Mouse (Mus musculus): ENCODE measurements around the gene 4930469K13Rik. TPM values are rescaled to one million over a fixed set of nuclear protein-coding genes. Genes with fewer than 3 reads are reported as not detected.

The 4930469K13Rik gene
- total RNA-seq, 2 experiments from 2014 or later, result not detected

GRCm38 (mm10) chr11:34079542-34080464 is 18.6 kb downstream of the 4930469K13Rik start:
- DNase-seq, result no peak
- intact Hi-C loops (cut with DNase I), result no loop called here

DNA sequence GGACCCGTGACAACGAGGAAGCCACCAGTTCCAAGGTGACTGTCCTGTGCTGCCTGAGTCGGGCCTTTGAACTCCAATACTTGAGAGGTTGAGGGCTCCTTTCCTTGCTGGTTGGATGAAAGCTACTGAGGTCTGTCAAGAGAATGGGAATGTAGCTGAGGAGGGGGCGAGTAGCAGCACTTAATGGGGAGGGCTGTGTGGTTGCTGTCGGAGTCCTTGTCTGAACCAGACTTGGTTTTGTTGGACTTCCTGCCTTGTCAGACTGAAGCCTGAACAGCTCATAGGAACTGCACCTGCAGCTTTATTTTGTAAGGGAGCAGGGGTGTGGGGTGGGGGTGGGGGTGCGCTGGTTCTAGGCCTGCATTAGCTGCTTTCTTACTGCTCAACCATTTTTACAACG is 19.8 kb downstream of the 4930469K13Rik start:
- intact Hi-C loops (cut with DNase I), result no loop called here
- DNase-seq, result no peak

DNA sequence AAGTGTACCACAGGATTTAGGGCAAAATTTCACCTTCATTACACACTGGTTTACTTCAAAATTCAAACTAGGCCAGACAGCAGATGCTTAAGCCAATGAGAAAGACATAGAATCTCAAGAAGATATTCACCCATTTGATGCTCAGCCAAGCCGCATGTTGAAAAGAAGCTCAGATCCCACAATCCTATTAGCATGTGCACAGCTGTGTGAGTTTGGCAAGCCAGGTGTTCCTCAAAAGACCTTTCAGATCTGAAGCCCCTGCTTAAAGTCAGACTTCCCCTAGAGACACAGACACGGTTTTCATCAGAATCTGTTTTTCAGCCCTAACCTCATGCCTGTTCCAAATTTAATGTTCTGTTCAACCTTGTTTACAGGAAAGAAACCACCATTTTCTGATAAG is 20.5 kb downstream of the 4930469K13Rik start:
- DNase-seq, result no peak
- intact Hi-C loops (cut with DNase I), result no loop called here

DNA sequence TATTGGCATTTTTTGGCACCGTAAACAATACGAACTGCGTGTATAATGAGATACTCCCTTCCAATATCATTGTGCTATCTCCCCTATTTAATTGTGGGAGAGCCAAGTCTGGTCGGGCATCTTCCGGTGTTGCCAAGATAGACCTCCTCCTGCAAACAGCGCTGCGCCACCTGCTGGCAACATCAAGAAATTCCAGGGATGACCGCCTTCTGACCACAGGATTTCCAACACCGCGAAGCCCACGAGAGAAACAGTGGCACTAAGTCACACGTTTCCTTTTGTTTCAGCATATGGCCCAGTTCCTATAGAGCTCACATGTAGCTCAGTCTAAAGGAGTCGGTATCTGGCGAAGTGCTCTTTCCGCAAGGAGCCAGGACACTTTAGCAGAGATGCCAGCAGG is 24.6 kb downstream of the 4930469K13Rik start:
- peak; percentile 67 to 70 for DNase-seq
- intact Hi-C loops (cut with DNase I), result loop anchor here (1.0 kb wide), 1 partner anchor 71 kb away; no protein-coding TSS in a partner anchor

DNA sequence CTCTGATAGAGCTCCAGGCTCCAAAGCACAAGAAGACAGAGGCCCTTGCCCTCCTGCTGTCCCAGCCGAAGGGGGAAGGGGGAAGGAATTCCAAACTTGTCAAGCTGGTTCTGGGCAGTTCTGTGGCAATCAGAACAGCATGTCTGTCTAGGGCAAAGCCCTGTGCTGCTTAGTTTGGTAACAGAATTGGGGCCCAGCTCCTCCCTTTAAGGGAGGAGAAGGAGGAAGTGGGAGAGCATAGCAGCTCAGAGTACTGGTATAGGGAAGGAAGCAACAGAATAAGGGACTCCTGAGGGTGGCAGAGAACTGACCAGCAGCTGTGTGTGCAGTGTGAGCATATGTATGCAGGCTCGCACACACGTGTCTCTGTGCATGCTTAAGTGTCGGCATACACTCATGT is 26.0 kb downstream of the 4930469K13Rik start:
- no peak for DNase-seq

GRCm38 (mm10) chr11:34070596-34070995 is 27.8 kb downstream of the 4930469K13Rik start:
- intact Hi-C loops (cut with DNase I), result no loop called here
- DNase-seq, result no peak

More for the DNA sequence above, 26.0 kb downstream of the 4930469K13Rik start:
- intact Hi-C loops (cut with DNase I), result no loop called here

GRCm38 (mm10) chr11:34063702-34064485 is 34.5 kb downstream of the 4930469K13Rik start:
- intact Hi-C loops (cut with DNase I), result no loop called here

GRCm38 (mm10) chr11:34063257-34063656 is 35.1 kb downstream of the 4930469K13Rik start:
- DNase-seq, result no peak
- intact Hi-C loops (cut with DNase I), result no loop called here

More at GRCm38 (mm10) chr11:34063702-34064485, 34.5 kb downstream of the 4930469K13Rik start:
- DNase-seq, result no peak

DNA sequence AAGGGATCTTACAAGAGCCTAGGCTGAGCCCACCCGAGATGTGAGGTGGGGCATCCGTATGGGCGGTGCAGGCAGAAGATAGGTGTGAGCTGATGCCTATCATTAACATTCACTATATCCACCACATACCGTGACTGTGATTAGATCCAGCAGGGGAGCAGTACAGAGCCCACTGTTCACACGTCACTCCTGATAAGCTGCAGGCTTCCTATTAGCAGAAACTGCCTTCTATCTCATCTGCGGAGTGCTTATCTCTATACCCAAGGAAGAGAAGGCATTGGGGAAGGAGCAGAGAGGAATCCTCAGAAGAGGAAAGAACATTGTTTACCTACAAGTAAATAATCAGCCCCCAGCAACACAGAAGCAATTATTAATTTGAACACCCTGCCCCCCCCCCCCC is 36.6 kb downstream of the 4930469K13Rik start:
- intact Hi-C loops (cut with DNase I), result no loop called here
- no peak for DNase-seq

DNA sequence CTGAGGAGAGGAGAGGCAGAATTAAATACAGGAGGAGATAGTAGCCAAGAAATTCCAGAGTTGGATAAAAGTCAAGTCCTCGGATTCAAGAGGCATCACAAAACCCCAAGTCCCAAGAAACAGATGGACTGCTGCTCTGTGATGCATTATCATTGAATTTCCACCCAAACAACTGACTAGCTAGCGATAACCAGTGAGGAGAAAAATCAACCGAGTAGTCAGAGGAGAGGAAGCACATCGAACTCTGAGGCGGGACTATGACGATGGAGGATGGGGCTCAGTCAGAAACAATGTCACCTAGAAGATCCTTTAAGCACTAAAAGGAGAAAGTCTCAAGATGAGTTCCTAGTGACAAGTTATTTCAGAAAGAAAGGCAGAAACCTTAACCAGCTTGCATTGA is 39.4 kb downstream of the 4930469K13Rik start:
- DNase-seq, result no peak
- intact Hi-C loops (cut with DNase I), result no loop called here

DNA sequence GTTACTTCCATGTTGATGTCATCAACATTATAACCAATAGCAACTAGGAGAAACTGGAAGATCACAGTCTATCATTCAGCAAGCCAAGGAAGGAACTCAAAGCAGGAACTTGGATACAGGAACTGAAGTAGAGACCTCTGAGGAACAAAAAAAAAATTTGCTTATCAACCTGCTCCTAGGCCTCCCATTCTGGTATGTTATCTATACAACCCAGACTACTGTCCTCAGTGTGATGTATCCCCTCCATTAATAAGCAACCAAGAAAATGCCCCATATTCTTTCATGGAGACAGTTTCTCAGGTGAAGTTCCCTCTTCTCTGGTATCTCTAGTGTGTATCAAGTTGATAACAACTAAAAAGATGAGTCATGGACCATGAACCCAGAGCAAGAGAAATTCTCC is 40.0 kb downstream of the 4930469K13Rik start:
- intact Hi-C loops (cut with DNase I), result no loop called here
- DNase-seq, result no peak

DNA sequence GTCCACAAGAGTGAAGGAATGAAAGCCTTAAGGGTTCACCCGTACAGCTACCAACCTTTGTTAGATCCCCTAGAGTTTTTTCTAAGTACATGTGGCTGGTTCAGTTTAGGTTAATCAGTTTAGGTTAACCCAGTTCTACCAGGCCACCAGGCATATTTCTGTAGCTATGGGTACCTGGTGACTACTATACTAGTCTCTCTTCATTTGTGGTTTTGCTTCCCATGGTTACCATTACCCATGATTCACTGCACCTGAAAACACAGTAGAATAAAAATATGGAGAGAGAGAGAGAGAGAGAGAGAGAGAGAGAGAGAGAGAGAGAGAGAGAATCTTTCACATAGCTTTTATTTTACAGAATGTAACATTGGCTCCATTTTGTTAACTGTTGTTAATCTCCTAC is 41.6 kb downstream of the 4930469K13Rik start:
- intact Hi-C loops (cut with DNase I), result no loop called here
- DNase-seq, result no peak

- intact Hi-C loops (cut with DNase I), result no loop called here
- DNase-seq, result no peak
These were observed 44.2 kb downstream of the 4930469K13Rik start for GRCm38 (mm10) chr11:34054031-34054727.

DNA sequence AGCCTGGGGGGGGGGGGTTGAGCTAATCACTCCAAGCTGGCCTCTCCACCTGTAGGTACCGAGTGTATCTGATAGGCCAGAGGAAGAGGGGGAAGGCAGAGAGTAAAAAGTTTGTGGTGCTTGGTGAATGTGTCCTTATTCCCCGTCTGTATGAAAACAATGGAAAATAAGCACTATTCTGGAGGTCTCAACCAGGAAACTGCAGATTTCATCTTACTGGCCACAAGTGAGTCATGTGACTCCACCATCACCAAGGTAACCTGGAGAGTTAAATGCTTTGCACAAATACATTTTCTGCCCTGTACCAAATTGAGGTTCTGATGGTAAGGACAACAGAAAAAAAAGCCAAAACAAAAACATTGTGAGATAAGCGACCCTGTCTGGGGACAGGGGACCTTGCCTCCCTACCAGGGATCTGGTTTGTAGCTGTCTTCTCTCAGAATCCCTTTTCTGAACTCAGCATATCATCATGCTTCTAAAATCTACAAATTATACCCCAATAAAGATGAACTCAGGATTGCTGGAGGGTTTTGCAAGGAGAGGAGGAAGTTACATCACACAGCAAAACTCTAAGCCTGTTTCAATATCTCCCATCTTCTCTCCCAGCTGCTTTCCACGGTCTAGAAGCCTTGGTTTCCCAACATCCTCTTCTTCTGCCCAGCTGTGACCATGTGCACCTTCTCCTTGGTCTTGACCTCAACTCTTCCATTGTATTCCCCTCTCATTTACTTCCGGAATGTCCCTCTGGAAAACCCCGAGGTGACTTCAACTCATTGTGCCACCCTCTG is 45.1 kb downstream of the 4930469K13Rik start:
- DNase-seq, result no peak
- intact Hi-C loops (cut with DNase I), result no loop called here

GRCm38 (mm10) chr11:34050643-34051042 is 47.7 kb downstream of the 4930469K13Rik start:
- intact Hi-C loops (cut with DNase I), result no loop called here
- DNase-seq, result no peak

DNA sequence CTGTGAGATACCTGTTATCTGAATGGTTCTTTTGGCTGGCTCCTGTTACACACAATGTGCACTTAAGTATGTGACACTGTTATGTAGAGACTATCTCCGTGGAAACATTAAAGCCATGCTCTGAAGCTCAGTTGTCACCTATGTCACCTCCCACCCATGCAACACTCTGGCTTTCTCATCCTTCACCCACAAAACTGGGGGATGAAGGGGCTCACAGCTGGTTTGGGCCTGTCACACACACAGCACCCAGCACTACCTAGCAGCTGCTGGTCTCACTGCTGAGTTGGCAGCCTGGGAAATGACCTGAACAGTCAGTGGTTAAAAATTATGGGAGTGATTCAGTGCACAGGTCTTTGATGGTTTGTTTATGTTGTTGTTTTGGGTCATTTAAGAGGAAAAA is 48.3 kb downstream of the 4930469K13Rik start:
- intact Hi-C loops (cut with DNase I), result no loop called here
- no peak for DNase-seq

DNA sequence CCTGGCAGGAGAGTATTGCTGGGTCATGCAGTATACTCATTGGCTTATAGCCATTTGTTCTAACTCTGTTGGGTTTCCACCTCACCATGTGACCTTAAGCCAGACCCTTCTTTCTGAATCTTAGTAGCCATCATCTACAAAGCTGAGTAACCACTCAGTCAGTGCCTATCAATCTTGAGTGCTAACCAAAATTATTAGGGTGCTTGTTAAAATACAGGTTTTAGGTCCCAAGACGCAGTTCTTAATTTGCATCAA is 49.3 kb downstream of the 4930469K13Rik start:
- DNase-seq, result no peak
- intact Hi-C loops (cut with DNase I), result loop anchor here (5.0 kb wide), 1 partner anchor 37 kb away; no protein-coding TSS in a partner anchor

GRCm38 (mm10) chr11:34048375-34049124 is 49.8 kb downstream of the 4930469K13Rik start:
- no peak for DNase-seq
- intact Hi-C loops (cut with DNase I), result loop anchor here (5.0 kb wide), 1 partner anchor 36 kb away; no protein-coding TSS in a partner anchor

- no peak for DNase-seq
These were observed 50.8 kb downstream of the 4930469K13Rik start for GRCm38 (mm10) chr11:34047542-34047937.

More at GRCm38 (mm10) chr11:34047542-34047937, 50.8 kb downstream of the 4930469K13Rik start:
- intact Hi-C loops (cut with DNase I), result loop anchor here (5.0 kb wide), 1 partner anchor 35 kb away; no protein-coding TSS in a partner anchor
